Mouse (Mus musculus) CH12.LX (cell line): ENCODE measurements around the gene Acap3. TPM values are rescaled to one million over a fixed set of nuclear protein-coding genes. Genes with fewer than 3 reads are reported as not detected.
A peak's percentile ranks its signal among the peaks of the same experiment; 100 is the strongest.

ENCODE experiments used
- DNase-seq: peaks from one replicate; pipeline ENCODE4 v3.0.0-alpha.2; 2013; ENCODE audit errors: extremely low read depth
- H3K27ac ChIP-seq: 2 replicates; pipeline ENCODE4 v1.5.1; 2012; ENCODE audit warnings: low read depth, mild to moderate bottlenecking, control low read depth, moderate library complexity; ENCODE audit not compliant: insufficient read depth
- H3K27me3 ChIP-seq: replicated peaks from 2 replicates; pipeline ENCODE3; 2012; ENCODE audit warnings: inconsistent platforms
- H3K36me3 ChIP-seq, 2 experiments: replicated peaks in 1 of 2; 2 replicates each; pipeline versions ENCODE3 to v1.6.1; 2012; ENCODE audit warnings: inconsistent platforms in 1 of 2, low read length in 1 of 2, mild to moderate bottlenecking in 1 of 2, mixed read lengths in 1 of 2, moderate library complexity in 1 of 2; ENCODE audit not compliant: control insufficient read depth in 1 of 2, insufficient read depth in 1 of 2
- H3K4me1 ChIP-seq, 2 experiments: 2 replicates each; pipeline ENCODE4 v1.6.1; 2012; ENCODE audit warnings: inconsistent platforms in 1 of 2, moderate library complexity in 1 of 2; ENCODE audit not compliant: insufficient read depth in 2 of 2, control insufficient read depth in 1 of 2
- H3K4me2 ChIP-seq: 2 replicates; pipeline ENCODE4 v1.6.1; 2012; ENCODE audit warnings: low read depth, mild to moderate bottlenecking, control low read depth; ENCODE audit not compliant: poor library complexity, insufficient read depth, severe bottlenecking
- H3K4me3 ChIP-seq, 3 experiments: fragments of 150-350 bp in 1 of 3; sonication (generic) in 1 of 3; replicated peaks in 1 of 3; 2 replicates each; pipeline versions ENCODE3 to v1.5.1; 2011 to 2012; ENCODE audit warnings: low read depth in 2 of 3, low read length in 2 of 3, mild to moderate bottlenecking in 2 of 3, moderate library complexity in 2 of 3, control low read depth in 1 of 3, improper control_type of control experiment in 1 of 3, inconsistent platforms in 1 of 3, mixed read lengths in 1 of 3; ENCODE audit not compliant: poor library complexity in 1 of 3
- H3K79me2 ChIP-seq: replicated peaks from 2 replicates; pipeline ENCODE4 v1.6.1; 2012; ENCODE audit warnings: mild to moderate bottlenecking, moderate library complexity; ENCODE audit not compliant: control insufficient read depth, poor library complexity, insufficient read depth, severe bottlenecking; ENCODE audit errors: extremely low read depth
- H3K9ac ChIP-seq: 2 replicates; pipeline ENCODE4 v1.6.1; 2012; ENCODE audit warnings: low read depth, mild to moderate bottlenecking, control low read depth, moderate library complexity; ENCODE audit not compliant: insufficient read depth
- H3K9me3 ChIP-seq: replicated peaks from 2 replicates; pipeline ENCODE3; 2012; ENCODE audit warnings: low read length, inconsistent platforms, mixed read lengths
- BHLHE40 ChIP-seq: IDR thresholded peaks from 2 replicates; pipeline ENCODE4 v1.6.1; 2011; ENCODE audit warnings: mild to moderate bottlenecking, low read depth, low read length, improper control_type of control experiment
- CHD1 ChIP-seq: IDR thresholded peaks from 2 replicates; pipeline ENCODE4 v1.6.1; 2012; ENCODE audit warnings: low read depth, low read length, improper control_type of control experiment, inconsistent platforms
- CHD2 ChIP-seq: IDR thresholded peaks from 2 replicates; pipeline ENCODE4 v1.6.1; 2011; ENCODE audit warnings: low read length, improper control_type of control experiment
- CTCF ChIP-seq, 2 experiments: IDR thresholded peaks in 1 of 2; conservative IDR thresholded peaks in 1 of 2; 2 replicates each; pipeline ENCODE4 v1.5.1; 2011 to 2012; ENCODE audit warnings: low read depth in 2 of 2, low read length in 2 of 2, improper control_type of control experiment in 1 of 2, inconsistent platforms in 1 of 2, mild to moderate bottlenecking in 1 of 2, moderate library complexity in 1 of 2
- ETS1 ChIP-seq: conservative IDR thresholded peaks from 2 replicates; pipeline ENCODE4 v1.6.1; 2012; ENCODE audit warnings: low read depth, mild to moderate bottlenecking, inconsistent platforms, low read length, improper control_type of control experiment, moderate library complexity
- HCFC1 ChIP-seq: IDR thresholded peaks from 2 replicates; pipeline ENCODE4 v1.6.1; 2012; ENCODE audit warnings: low read depth, mild to moderate bottlenecking, inconsistent platforms, low read length, improper control_type of control experiment
- IRF4 ChIP-seq: IDR thresholded peaks from 2 replicates; pipeline ENCODE4 v1.6.1; 2014; ENCODE audit warnings: low read depth, mild to moderate bottlenecking, inconsistent platforms, low read length, improper control_type of control experiment
- JUN ChIP-seq: IDR thresholded peaks from 2 replicates; pipeline ENCODE4 v1.6.1; 2011; ENCODE audit warnings: low read depth, mild to moderate bottlenecking, low read length, improper control_type of control experiment, moderate library complexity; ENCODE audit not compliant: insufficient read depth
- JUND ChIP-seq: conservative IDR thresholded peaks from 2 replicates; pipeline ENCODE4 v1.6.1; 2011; ENCODE audit warnings: low read depth, low read length, improper control_type of control experiment
- KAT2A ChIP-seq: IDR thresholded peaks from 2 replicates; pipeline ENCODE4 v1.6.1; 2012; ENCODE audit warnings: low read length, improper control_type of control experiment, inconsistent platforms; ENCODE audit not compliant: insufficient replicate concordance
- MAFK ChIP-seq: IDR thresholded peaks from 2 replicates; pipeline ENCODE4 v1.6.1; 2011; ENCODE audit warnings: low read length, improper control_type of control experiment; ENCODE audit not compliant: insufficient replicate concordance
- MYC ChIP-seq: IDR thresholded peaks from 2 replicates; pipeline ENCODE4 v1.6.1; 2011; ENCODE audit warnings: low read depth, mild to moderate bottlenecking, improper control_type of control experiment, low read length
- NELFE ChIP-seq: IDR thresholded peaks from 2 replicates; pipeline ENCODE4 v1.6.1; 2011; ENCODE audit warnings: low read depth, low read length, improper control_type of control experiment
- NRF1 ChIP-seq: IDR thresholded peaks from 2 replicates; pipeline ENCODE4 v1.6.1; 2014; ENCODE audit warnings: low read depth, mild to moderate bottlenecking, inconsistent platforms, low read length, improper control_type of control experiment, moderate library complexity
- PAX5 ChIP-seq: IDR thresholded peaks from 2 replicates; pipeline ENCODE4 v1.6.1; 2012; ENCODE audit warnings: low read length, inconsistent platforms, mixed read lengths
- POLR2AphosphoS2 ChIP-seq: IDR thresholded peaks from 2 replicates; pipeline ENCODE4 v1.6.1; 2011; ENCODE audit warnings: low read depth, low read length, improper control_type of control experiment
- RAD21 ChIP-seq: IDR thresholded peaks from 2 replicates; pipeline ENCODE4 v1.6.1; 2011; ENCODE audit warnings: low read depth, mild to moderate bottlenecking, low read length, improper control_type of control experiment, moderate library complexity
- SIN3A ChIP-seq: IDR thresholded peaks from 2 replicates; pipeline ENCODE4 v1.6.1; 2012; ENCODE audit warnings: low read length, improper control_type of control experiment, inconsistent platforms
- SMC3 ChIP-seq: IDR thresholded peaks from 2 replicates; pipeline ENCODE4 v1.6.1; 2011; ENCODE audit warnings: low read depth, low read length, improper control_type of control experiment
- TBP ChIP-seq: conservative IDR thresholded peaks from 2 replicates; pipeline ENCODE4 v1.6.1; 2011; ENCODE audit warnings: low read depth, low read length, improper control_type of control experiment
- TCF12 ChIP-seq: IDR thresholded peaks from 2 replicates; pipeline ENCODE4 v1.6.1; 2014; ENCODE audit warnings: low read depth, mild to moderate bottlenecking, inconsistent platforms, low read length, improper control_type of control experiment
- dilution Hi-C: fragments of 300-500 bp; cut with MboI; formaldehyde crosslinking; loops from 2 replicates; pipeline ENCODE4 v1.14.3; 2020; ENCODE audit warnings: low sequenced_read_pairs; ENCODE audit not compliant: extremely low pct_unique_long_range_greater_than_20kb, extremely low pct_ligation_motif_present
- in situ Hi-C: fragments of 300-500 bp; cut with MboI; formaldehyde crosslinking; loops from 3 replicates; pipeline ENCODE4 v1.14.3; 2019; ENCODE audit warnings: low sequenced_read_pairs, low pct_ligation_motif_present, low pct_unique_long_range_greater_than_20kb, mixed read lengths
- polyA plus RNA-seq: library from polyadenylated mRNA; unstranded; fragments of >175 nt; gene quantifications from 2 replicates; pipeline ENCODE4 v1.2.1, GENCODE M21; 2012; ENCODE audit warnings: low read depth; ENCODE audit not compliant: insufficient read length
- total RNA-seq, 2 experiments: library from RNA; depleted of rRNA; stranded (reverse); fragments of 300-350 nt in 1 of 2; fragments of >200 nt in 1 of 2; gene quantifications; 2 replicates each; pipeline ENCODE4 v1.2.3; 2012 to 2014

Acap3 gene
- total and polyA plus RNA-seq, 3 experiments = 4.2 to 10.7 (median 10.5) TPM

DNA sequence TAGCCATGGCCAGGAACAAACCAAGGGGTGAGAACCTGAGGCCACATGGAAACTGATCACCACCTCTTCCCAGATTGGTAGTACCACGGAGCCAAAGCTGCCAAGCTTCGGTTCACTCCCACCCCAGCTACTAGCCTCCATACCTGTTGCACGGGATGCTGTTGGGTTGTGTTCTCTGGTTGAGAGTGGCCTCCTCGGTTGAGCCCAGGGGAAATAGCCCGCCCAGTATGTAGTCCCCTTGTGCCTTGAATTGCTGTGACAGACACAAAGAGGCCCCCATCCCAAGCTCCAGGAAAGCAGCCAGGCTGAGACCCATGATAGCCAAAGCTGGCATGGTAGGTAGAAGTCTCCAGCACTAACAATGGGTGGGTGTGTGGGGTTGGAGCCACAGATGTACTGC, 28.6 kb upstream of the Acap3 start, which contains the start of gene Tas1r3:
Gene Tas1r3, minus strand, starts transcription at position 362 of the 400 bp plus-strand sequence.
- Histone ChIP-seq H3K4me2 (no peak within 1 kb of the TSS), H3K27ac (no peak within 1 kb of the TSS), H3K4me1 (peaks cover 16 to 29% of the 10 kb centered on the region in 2 experiments), H3K36me3 (peaks cover 67 to 94% of the 10 kb centered on the region in 2 experiments), H3K79me2 (no peaks in the 10 kb centered on the region), H3K4me3 (no peak within 1 kb of the TSS), H3K27me3 (no peaks in the 10 kb centered on the region), H3K9me3 (no peaks in the 10 kb centered on the region), H3K9ac (no peak within 1 kb of the TSS)
- TF ChIP-seq CHD1 = no peak
- in situ Hi-C loops = no loop called here
- dilution Hi-C loops = no loop called here
- no peak for DNase-seq

DNA sequence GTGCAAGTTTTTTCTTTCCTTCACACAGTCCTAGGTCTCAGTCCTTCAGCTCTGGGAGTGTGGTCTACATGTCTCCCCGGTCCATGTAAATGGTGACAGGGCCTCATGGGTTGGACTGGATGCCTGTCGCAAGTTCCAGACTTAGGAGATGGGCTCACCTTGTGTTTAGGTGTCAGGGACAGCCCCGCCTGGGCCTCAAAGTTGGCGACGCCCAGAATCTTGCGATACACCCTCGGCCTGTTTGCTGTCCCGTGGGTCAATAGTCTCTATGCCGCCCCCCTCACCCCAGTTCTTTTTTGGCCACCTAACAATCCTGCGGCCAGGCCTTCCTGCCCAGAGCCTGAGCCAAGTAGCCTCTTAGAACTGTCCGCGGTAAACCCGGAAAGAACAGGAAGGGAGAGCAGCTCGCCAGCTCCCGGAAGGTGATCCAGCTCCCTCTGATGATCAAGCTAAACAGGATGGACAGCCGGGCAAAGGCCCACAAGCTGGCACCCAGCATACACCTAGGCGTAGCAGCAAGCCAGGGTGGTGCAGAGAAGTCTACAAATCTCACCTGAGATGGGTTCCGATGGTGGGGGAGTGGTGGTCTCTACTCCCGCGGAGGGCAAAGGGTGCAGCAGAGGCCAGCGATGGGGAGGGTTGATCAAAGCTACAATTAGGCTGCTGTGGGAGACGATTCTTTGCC, 22.9 kb upstream of the Acap3 start:
- Histone ChIP-seq H3K9me3 (no peaks in the 10 kb centered on the region), H3K4me3 (peak overlapping the region; percentile 85 to 93 (median 88)), H3K79me2 (peaks cover 31% of the 10 kb centered on the region), H3K9ac (peak overlapping the region; percentile 84), H3K36me3 (peaks cover 50 to 65% of the 10 kb centered on the region in 2 experiments), H3K4me1 (peaks cover 26 to 43% of the 10 kb centered on the region in 2 experiments), H3K4me2 (peak overlapping the region; percentile 94), H3K27ac (0 out of 2 replicates have a peak overlapping the region, but pooled peaks have one; percentile 5), H3K27me3 (no peaks in the 10 kb centered on the region)
- no peak for DNase-seq
- dilution Hi-C loops = no loop called here
- TF ChIP-seq TCF12 (no peak), CTCF (conservative IDR thresholded peaks at IDR 0.05 in 1 of 2, IDR thresholded peaks at IDR 0.05 in 1 of 2; ENCODE audit: low read depth in 2 of 2, low read length in 2 of 2) (no peak), ETS1 (no peak)
- in situ Hi-C loops = no loop called here

DNA sequence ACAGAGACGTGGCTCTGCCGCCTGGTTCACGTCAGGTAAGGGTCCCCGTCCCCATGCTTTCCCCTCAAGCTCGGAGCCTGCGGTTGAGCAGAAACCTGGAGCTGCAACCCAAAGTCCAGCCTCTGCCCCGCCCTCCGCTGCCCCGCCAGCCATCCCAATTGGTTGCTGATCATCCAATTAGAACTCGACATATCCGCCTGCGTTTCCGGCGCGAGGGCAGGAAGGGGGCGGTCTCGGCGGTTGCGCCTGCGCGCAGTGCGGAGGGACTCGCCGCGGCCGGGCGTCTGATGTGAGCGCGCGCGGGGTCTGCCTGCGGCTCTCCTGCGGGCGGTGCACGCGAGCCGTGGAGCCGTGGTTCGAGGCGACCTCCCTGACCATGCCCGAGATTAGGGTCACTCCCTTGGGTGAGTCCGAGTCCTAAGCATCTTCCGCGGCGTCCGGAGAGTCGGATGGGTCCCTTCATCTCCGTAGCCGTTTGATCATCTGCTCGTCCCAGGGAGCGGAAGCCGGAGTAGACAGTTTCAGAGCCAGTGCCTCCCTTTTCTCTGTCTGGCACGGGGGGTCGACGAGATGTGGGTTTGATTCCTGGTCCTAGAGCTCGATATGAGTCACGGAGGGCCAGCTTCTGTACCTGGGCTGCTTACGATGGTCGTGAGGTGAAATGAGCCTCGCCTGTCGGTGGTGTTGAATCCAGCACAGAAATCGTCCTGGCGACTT, 22.1 kb upstream of the Acap3 start, which contains the start of the genes Cptp and Ints11:
Gene Cptp, minus strand, starts transcription at position 124 of the 717 bp plus-strand sequence.
Gene Ints11, plus strand, starts transcription at position 230 of the 717 bp plus-strand sequence.
- H3K9ac ChIP-seq = peak within 1 kb of the TSS; percentile 84
- H3K9me3 ChIP-seq = no peaks in the 10 kb centered on the region
- H3K79me2 ChIP-seq = peaks cover 31% of the 10 kb centered on the region
- dilution Hi-C loops (no loop called here), in situ Hi-C loops (no loop called here)
- peaks cover 55 to 64% of the 10 kb centered on the region in 2 experiments for H3K36me3 ChIP-seq
- DNase-seq = peak; percentile 94
- H3K4me2 ChIP-seq = peak within 1 kb of the TSS; percentile 94
- H3K4me3 ChIP-seq = peak within 1 kb of the TSS; percentile 85 to 93 (median 88)
- peak within 1 kb of the TSS; percentile 5; the same call in 1 of the 2 replicates for H3K27ac ChIP-seq
- no peaks in the 10 kb centered on the region for H3K27me3 ChIP-seq
- peaks cover 26 to 36% of the 10 kb centered on the region in 2 experiments for H3K4me1 ChIP-seq
- TF ChIP-seq NRF1 = peak; percentile 94
- TF ChIP-seq TCF12 = peak; percentile 86
- TF ChIP-seq IRF4 = peak; percentile 29; the same call in 1 of the 2 replicates
- peak; percentile 83 for TF ChIP-seq POLR2AphosphoS2
- peak; percentile 34; the same call in 1 of the 2 replicates for TF ChIP-seq BHLHE40
- peak; percentile 18 for TF ChIP-seq SMC3
- peak; percentile 67; the same call in 1 of the 2 replicates for TF ChIP-seq MYC
- no peak for TF ChIP-seq JUND
- peak; percentile 19 for TF ChIP-seq RAD21
- no peak for TF ChIP-seq JUN
- peak; percentile 80 for TF ChIP-seq HCFC1
- TF ChIP-seq CTCF (conservative IDR thresholded peaks at IDR 0.05 in 1 of 2, IDR thresholded peaks at IDR 0.05 in 1 of 2; ENCODE audit: low read depth in 2 of 2, low read length in 2 of 2) = peak in 1 of 2 experiments; percentile 36; a peak in 2 of 4 replicates
- peak; percentile 71; the same call in 1 of the 2 replicates for TF ChIP-seq KAT2A
- no peak for TF ChIP-seq PAX5
- TF ChIP-seq NELFE = peak; percentile 95
- no peak for TF ChIP-seq MAFK
- peak; percentile 53; the same call in 1 of the 2 replicates for TF ChIP-seq CHD2
- TF ChIP-seq SIN3A = peak; percentile 84
- TF ChIP-seq TBP = 0 out of 2 replicates have a peak, but pooled peaks have one; percentile 16
- no peak for TF ChIP-seq ETS1
